Mouse (Mus musculus): ENCODE data around the gene 8030474K03Rik.
"Not testable (repeated sequence)": the region's sequence is repeated elsewhere in the genome, so short reads cannot be mapped to it uniquely, and the experiment has no call there.

The 8030474K03Rik gene

DNA sequence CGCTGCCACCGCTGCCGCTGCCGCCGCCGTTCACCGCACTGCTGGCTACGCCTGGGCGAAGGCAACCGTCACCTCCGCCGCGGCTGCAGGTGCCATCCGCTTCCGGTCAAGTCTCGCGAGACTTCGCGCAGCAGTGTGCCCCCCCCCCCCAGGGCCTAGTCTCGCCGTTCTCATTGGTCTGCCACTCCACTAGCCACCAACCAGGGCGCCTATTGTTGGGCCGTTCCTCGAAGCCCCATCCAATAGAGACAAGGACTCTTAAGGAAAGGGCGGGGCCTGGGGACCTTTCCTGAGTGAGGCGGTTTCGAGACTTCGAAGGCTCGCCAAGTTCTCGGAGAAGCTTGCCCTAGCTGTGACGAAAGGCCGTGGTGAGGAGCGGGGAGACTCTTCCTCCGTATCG is at the start of gene 8030474K03Rik, which contains the start of gene Gm4779:
8030474K03Rik (plus strand) TSS at position 315 of the 400 bp plus-strand sequence.
Gm4779 (minus strand) TSS at position 82 of the 400 bp plus-strand sequence.
- DNase-seq, result no peak

- DNase-seq, result no peak
These were observed 44.3 kb upstream of the 8030474K03Rik start for GRCm38 (mm10) chrX:101750144-101750543.

DNA sequence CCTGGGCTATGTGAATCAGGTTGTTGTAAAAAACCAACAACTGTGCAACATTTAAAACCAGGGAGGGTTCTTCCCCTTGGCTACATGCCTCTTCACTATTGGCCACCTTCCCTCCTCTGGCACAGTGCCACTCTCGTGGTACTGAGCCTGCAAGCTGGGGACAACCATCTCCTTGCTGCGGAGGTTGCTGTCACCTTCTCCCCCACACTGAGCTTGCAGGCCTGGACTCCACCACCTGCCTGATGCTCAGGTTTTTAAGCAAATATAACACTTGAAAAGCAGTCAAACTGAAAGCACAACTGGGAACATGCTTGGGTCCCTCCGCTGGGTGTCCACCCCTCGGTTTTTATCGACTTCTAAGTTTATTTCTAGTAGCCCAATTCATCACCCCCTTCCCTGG is 40.0 kb upstream of the 8030474K03Rik start:
- DNase-seq, result peak; percentile 34

DNA sequence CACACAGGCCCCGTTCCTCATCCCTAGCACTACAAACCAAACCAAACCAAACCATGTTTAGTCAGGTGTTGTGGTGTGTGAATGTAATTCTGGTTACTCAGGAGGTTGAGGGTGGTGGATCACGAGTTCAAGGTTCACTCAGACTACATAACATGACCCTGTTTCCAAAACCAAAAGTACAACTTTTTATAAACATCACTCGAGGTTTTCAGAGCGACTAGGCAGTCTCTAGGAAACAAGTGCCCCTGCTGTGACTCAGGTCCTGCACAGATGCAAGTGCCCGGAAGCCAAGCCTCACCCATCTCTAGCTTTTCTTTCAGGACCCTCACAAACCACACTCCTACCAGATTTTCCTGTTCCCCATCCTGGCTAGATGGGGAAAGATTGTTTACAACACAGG is 29.8 kb upstream of the 8030474K03Rik start:
- no peak for DNase-seq

GRCm38 (mm10) chrX:101765111-101765510 is 29.3 kb upstream of the 8030474K03Rik start:
- peak; percentile 34 for DNase-seq

GRCm38 (mm10) chrX:101767280-101767679 is 27.2 kb upstream of the 8030474K03Rik start:
- DNase-seq, result no peak

GRCm38 (mm10) chrX:101769478-101769877 is 25.0 kb upstream of the 8030474K03Rik start:
- no peak for DNase-seq

DNA sequence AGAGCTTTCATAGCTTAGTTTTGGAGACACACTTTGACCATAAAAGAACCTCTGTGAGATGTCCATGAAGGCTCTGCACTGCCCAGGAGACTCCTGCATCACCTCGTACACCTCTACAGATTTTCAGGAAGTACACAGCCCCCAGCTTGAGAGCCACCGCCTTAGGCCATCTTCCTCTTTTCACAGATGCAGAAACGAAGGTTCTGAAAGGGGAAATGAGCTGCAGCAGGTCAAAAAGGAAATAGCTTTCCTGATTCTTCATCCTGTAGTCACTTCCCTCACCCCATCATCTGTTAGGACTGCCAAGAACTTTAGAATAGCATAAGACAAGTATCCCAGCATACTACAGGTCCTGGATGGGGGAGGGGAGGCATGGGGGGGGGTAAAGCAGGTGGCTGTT is 24.1 kb upstream of the 8030474K03Rik start:
- DNase-seq, result no peak

DNA sequence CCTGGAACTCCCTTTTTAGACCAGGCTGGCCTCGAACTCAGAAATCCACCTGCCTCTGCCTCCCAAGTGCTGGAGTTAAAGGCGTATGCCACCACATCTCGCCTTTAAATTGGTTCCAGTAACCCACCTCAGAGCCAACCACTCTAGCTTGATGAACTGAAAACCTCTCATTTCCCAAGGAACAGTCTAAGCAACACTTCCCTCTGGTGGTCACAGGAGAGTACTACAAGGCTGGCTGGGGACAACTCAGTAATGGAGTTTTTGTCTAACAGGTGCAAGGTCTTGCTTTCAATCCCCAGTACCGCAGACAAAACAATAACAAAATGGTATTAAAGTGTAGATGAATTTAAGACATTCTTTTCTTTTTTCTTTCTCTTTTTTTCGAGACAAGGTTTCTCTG is 22.4 kb upstream of the 8030474K03Rik start:
- DNase-seq, result peak; percentile 26

DNA sequence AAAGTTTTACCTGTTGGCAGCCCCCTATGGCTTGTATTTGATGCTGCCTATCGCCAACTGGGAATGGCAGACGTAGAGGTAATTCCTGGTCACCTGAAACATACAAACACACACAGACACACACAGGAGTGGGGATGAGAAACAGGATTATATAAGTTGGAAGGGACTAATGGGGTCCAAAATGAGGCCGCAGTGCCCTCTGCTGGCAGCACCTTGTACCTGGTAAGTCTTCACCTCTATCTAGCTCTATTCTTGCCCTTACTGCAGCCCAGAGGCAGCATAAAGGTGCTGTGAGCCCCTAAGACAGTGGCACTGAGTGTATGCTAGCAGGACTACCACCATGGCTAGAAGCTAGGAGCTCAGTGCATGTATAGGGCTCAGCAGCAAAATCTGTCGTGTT is 2.9 kb upstream of the 8030474K03Rik start:
- DNase-seq, result peak; percentile 53

GRCm38 (mm10) chrX:101805512-101805911 is 11.1 kb downstream of the 8030474K03Rik start:
- peak; percentile 11 for DNase-seq

DNA sequence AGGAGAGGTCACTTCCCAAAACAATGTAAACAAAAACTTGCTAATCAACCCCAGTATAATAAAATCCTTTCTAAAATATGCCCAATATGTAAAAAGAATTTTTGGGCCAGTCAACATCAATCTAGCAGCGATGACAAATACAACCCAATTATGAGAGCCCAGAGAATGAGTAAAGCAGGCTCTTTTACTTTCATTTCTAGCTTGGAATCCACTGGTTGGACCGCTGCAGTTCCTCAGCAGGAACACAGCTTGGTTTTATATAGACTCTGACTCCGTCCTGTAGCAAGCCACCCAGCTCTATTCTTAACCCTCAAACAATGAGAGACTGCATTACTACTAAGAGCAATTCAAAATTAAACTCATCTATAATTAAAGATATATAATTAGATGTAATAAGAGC is 17.3 kb downstream of the 8030474K03Rik start:
- no peak for DNase-seq

DNA sequence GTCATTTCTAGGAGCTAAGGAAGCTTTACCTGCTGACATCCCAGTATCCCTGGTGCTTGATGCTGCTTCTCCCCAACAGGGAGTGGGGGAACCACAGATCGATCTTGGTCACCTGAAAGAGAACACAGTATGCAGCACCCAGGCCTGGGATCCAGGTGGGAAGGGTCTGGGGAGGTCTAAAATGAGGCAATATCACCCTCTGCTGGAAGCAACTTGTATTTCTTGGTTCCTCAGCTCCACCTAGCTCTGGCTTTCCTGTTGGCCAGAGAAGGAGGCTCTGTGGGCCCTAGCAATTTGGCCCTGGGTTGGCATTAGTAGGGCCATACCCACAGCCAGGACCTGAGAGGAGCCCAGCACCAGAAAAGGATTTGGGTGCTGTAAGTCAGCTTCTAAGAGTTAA is 24.7 kb downstream of the 8030474K03Rik start:
- DNase-seq, result peak; percentile 2

GRCm38 (mm10) chrX:101819980-101820379 is 25.5 kb downstream of the 8030474K03Rik start:
- not testable (repeated sequence) for DNase-seq

- DNase-seq, result no peak
These were observed 52.8 kb downstream of the 8030474K03Rik start for GRCm38 (mm10) chrX:101847191-101847795.

Data from right cerebral cortex, adult 18-20 months (tissue).